Mouse (Mus musculus): ENCODE results near the gene Phlda3. TPM values are rescaled to one million over a fixed set of nuclear protein-coding genes. Genes with fewer than 3 reads are reported as not detected.

The Phlda3 gene
- total and polyA plus RNA-seq, 2 experiments from 2014 or later: 65.5 to 130 TPM

GRCm38 (mm10) chr1:135771573-135771970 lies 5.7 kb downstream of the Phlda3 start:
- no peak for DNase-seq (ENCODE audit: low spot score)
- H3K9ac ChIP-seq (replicated peaks; ENCODE audit: low read depth, low read length): 0 out of 2 replicates have a peak overlapping the region, but pooled peaks have one; percentile 23
- H3K36me3 ChIP-seq (replicated peaks; ENCODE audit: control insufficient read depth, insufficient read depth, low read length): peaks cover 17% of the 10 kb centered on the region
- H3K27ac ChIP-seq (ENCODE audit: low read depth): no peak overlapping the region; the same call in 1 of the 2 replicates
- peaks cover 50% of the 10 kb centered on the region for H3K4me1 ChIP-seq (ENCODE audit: control insufficient read depth, insufficient read depth)
- no peaks in the 10 kb centered on the region for H3K9me3 ChIP-seq (replicated peaks; ENCODE audit: control insufficient read depth, low read length)
- TF ChIP-seq CTCF (IDR thresholded peaks at IDR 0.05; ENCODE audit: low read depth): no peak
- TF ChIP-seq EP300 (IDR thresholded peaks at IDR 0.05; ENCODE audit: low read depth): no peak
- no peak overlapping the region for H3K4me2 ChIP-seq (ENCODE audit: low read depth, low read length)
- no peaks in the 10 kb centered on the region for H3K27me3 ChIP-seq (ENCODE audit: control insufficient read depth, insufficient read depth, low read length)
- no peak overlapping the region for H3K4me3 ChIP-seq (ENCODE audit: low read depth, low read length)
- no peak for ATAC-seq (ENCODE audit: insufficient read depth, low read depth)
- 57% methylated on average over 8 of the region's 8 CpGs for WGBS

- DNase-seq (ENCODE audit: low spot score) (no peak), ATAC-seq (ENCODE audit: insufficient read depth, low read depth) (no peak)
- no peaks in the 10 kb centered on the region for H3K9me3 ChIP-seq (replicated peaks; ENCODE audit: control insufficient read depth, low read length)
- H3K27ac ChIP-seq (ENCODE audit: low read depth): peak overlapping the region; percentile 47
- H3K4me1 ChIP-seq (ENCODE audit: control insufficient read depth, insufficient read depth): peaks cover 22% of the 10 kb centered on the region
- no peak for TF ChIP-seq CTCF (IDR thresholded peaks at IDR 0.05; ENCODE audit: low read depth)
- no peak for TF ChIP-seq EP300 (IDR thresholded peaks at IDR 0.05; ENCODE audit: low read depth)
- H3K4me3 ChIP-seq (ENCODE audit: low read depth, low read length): no peak overlapping the region
- 0 out of 2 replicates have a peak, but pooled peaks cover 8% of the 10 kb centered on the region for H3K27me3 ChIP-seq (ENCODE audit: control insufficient read depth, insufficient read depth, low read length)
- no peak overlapping the region for H3K9ac ChIP-seq (replicated peaks; ENCODE audit: low read depth, low read length)
- H3K36me3 ChIP-seq (replicated peaks; ENCODE audit: control insufficient read depth, insufficient read depth, low read length): no peaks in the 10 kb centered on the region
- no peak overlapping the region for H3K4me2 ChIP-seq (ENCODE audit: low read depth, low read length)
Observed at GRCm38 (mm10) chr1:135776596-135776995, 10.7 kb downstream of the Phlda3 start.

GRCm38 (mm10) chr1:135777046-135777445 lies 11.1 kb downstream of the Phlda3 start:
- ATAC-seq (ENCODE audit: insufficient read depth, low read depth) (no peak), DNase-seq (ENCODE audit: low spot score) (no peak)
- Histone ChIP-seq H3K9ac (replicated peaks; ENCODE audit: low read depth, low read length) (no peak overlapping the region), H3K36me3 (replicated peaks; ENCODE audit: control insufficient read depth, insufficient read depth, low read length) (no peaks in the 10 kb centered on the region), H3K27ac (ENCODE audit: low read depth) (no peak overlapping the region), H3K4me2 (ENCODE audit: low read depth, low read length) (no peak overlapping the region), H3K27me3 (ENCODE audit: control insufficient read depth, insufficient read depth, low read length) (0 out of 2 replicates have a peak, but pooled peaks cover 8% of the 10 kb centered on the region), H3K4me3 (ENCODE audit: low read depth, low read length) (no peak overlapping the region), H3K4me1 (ENCODE audit: control insufficient read depth, insufficient read depth) (peaks cover 20% of the 10 kb centered on the region; the same call in 1 of the 2 replicates), H3K9me3 (replicated peaks; ENCODE audit: control insufficient read depth, low read length) (no peaks in the 10 kb centered on the region)
- TF ChIP-seq CTCF (IDR thresholded peaks at IDR 0.05; ENCODE audit: low read depth) (no peak), EP300 (IDR thresholded peaks at IDR 0.05; ENCODE audit: low read depth) (no peak)
- WGBS: 97% methylated on average over 1 of the region's 1 CpGs

- no peak for DNase-seq (ENCODE audit: low spot score)
- H3K9me3 ChIP-seq (replicated peaks; ENCODE audit: control insufficient read depth, low read length): no peaks in the 10 kb centered on the region
- no peak within 1 kb of the TSS for H3K4me3 ChIP-seq (ENCODE audit: low read depth, low read length)
- H3K27ac ChIP-seq (ENCODE audit: low read depth): peak within 1 kb of the TSS; percentile 75
- ATAC-seq (ENCODE audit: insufficient read depth, low read depth): peak; percentile 62
- 35% methylated on average over 22 of the region's 22 CpGs for WGBS
- peaks cover 20% of the 10 kb centered on the region; the same call in 1 of the 2 replicates for H3K4me1 ChIP-seq (ENCODE audit: control insufficient read depth, insufficient read depth)
- H3K27me3 ChIP-seq (ENCODE audit: control insufficient read depth, insufficient read depth, low read length): 0 out of 2 replicates have a peak, but pooled peaks cover 8% of the 10 kb centered on the region
- no peak within 1 kb of the TSS for H3K9ac ChIP-seq (replicated peaks; ENCODE audit: low read depth, low read length)
- TF ChIP-seq CTCF (IDR thresholded peaks at IDR 0.05; ENCODE audit: low read depth) (no peak), EP300 (IDR thresholded peaks at IDR 0.05; ENCODE audit: low read depth) (no peak)
- H3K36me3 ChIP-seq (replicated peaks; ENCODE audit: control insufficient read depth, insufficient read depth, low read length): no peaks in the 10 kb centered on the region
- no peak within 1 kb of the TSS for H3K4me2 ChIP-seq (ENCODE audit: low read depth, low read length)
Observed at GRCm38 (mm10) chr1:135778780-135779535, 13.0 kb downstream of the Phlda3 start, which contains the start of gene Tnni1. Tnni1 (plus strand) TSS chr1:135779434.

GRCm38 (mm10) chr1:135780649-135781048 lies 14.7 kb downstream of the Phlda3 start:
- 64% methylated on average over 4 of the region's 4 CpGs for WGBS
- no peak for ATAC-seq (ENCODE audit: insufficient read depth, low read depth)

More at GRCm38 (mm10) chr1:135780649-135781048, 14.7 kb downstream of the Phlda3 start:
- no peaks in the 10 kb centered on the region for H3K9me3 ChIP-seq (replicated peaks; ENCODE audit: control insufficient read depth, low read length)
- no peak for TF ChIP-seq CTCF (IDR thresholded peaks at IDR 0.05; ENCODE audit: low read depth)
- TF ChIP-seq EP300 (IDR thresholded peaks at IDR 0.05; ENCODE audit: low read depth): no peak
- H3K27ac ChIP-seq (ENCODE audit: low read depth): no peak overlapping the region
- no peak overlapping the region for H3K4me3 ChIP-seq (ENCODE audit: low read depth, low read length)
- peaks cover 20% of the 10 kb centered on the region; the same call in 1 of the 2 replicates for H3K4me1 ChIP-seq (ENCODE audit: control insufficient read depth, insufficient read depth)
- 0 out of 2 replicates have a peak, but pooled peaks cover 8% of the 10 kb centered on the region for H3K27me3 ChIP-seq (ENCODE audit: control insufficient read depth, insufficient read depth, low read length)
- no peaks in the 10 kb centered on the region for H3K36me3 ChIP-seq (replicated peaks; ENCODE audit: control insufficient read depth, insufficient read depth, low read length)
- no peak overlapping the region for H3K4me2 ChIP-seq (ENCODE audit: low read depth, low read length)
- no peak for DNase-seq (ENCODE audit: low spot score)
- no peak overlapping the region for H3K9ac ChIP-seq (replicated peaks; ENCODE audit: low read depth, low read length)
